Mouse (Mus musculus) thymus, postnatal 4 days (tissue): ENCODE results near the gene Prdm8.

Source experiments
- DNase-seq: peaks from one replicate; pipeline ENCODE4 v3.0.0; 2021

The Prdm8 gene

DNA sequence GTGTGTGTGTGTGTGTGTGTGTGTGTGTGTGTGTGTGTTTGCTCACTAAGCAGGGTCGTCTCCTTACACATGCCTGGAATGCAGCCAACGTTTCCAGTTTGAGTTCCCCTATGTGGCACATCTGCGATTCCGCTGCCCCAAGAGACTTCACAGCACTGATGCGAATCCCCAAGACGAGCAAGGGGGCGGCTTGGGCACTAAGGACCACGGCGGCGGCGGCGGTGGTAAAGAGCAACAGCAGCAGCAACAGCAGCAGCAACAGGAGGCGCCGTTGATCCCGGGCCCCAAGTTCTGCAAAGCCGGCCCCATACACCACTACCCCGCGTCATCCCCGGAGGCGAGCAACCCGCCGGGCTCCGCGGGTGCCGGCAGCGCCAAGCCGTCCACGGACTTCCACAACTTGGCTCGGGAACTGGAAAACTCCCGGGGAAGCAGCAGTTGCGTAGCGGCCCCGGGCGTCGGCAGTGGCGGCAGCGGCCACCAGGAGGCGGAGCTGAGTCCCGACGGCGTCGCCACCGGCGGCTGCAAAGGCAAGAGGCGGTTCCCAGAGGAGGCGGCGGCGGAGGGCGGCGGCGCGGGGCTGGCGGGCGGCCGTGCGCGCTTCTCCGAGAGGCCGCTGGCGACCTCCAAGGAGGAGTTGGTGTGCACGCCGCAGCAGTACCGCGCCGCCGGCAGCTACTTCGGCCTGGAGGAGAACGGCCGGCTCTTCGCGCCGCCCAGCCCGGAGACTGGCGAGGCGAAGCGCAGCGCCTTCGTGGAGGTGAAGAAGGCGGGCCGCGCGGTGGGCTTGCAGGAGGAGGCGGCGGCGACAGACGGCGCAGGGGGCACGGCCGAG lies 18.2 kb downstream of the Prdm8 start:
- DNase-seq = peak; percentile 89

DNA sequence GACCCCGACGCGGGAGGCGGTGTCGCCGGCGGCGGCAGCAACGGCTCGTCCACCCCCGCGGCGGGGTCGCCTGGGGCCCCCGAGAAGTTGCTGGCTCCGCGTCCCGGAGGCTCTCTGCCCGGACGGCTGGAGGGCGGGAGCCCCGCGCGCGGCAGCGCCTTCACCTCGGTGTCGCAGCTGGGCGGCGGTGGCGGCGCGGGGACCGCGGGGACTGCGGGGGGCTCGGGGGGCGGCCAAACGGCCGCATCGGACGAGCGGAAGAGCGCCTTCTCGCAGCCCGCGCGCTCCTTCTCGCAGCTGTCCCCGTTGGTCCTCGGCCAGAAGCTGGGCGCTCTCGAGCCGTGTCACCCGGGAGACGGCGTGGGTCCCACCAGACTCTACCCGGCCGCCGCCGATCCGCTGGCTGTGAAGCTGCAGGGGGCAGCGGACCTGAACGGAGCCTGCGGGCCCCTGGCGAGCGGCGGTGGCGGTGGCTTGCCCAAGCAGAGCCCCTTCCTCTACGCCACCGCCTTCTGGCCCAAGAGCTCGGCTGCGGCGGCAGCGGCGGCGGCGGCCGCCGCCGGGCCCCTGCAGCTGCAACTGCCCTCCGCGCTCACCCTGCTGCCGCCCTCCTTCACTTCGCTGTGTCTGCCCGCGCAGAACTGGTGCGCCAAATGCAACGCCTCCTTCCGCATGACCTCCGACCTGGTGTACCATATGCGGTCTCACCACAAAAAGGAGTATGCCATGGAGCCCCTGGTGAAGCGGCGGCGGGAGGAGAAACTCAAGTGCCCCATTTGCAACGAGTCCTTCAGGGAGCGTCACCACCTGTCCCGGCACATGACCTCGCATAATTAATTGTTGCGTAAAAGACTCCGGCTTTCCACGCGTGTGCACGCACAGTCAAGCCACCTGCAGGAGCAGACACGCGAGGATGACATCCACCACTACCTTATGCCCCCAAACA lies 19.1 kb downstream of the Prdm8 start:
- peak; percentile 42 for DNase-seq

DNA sequence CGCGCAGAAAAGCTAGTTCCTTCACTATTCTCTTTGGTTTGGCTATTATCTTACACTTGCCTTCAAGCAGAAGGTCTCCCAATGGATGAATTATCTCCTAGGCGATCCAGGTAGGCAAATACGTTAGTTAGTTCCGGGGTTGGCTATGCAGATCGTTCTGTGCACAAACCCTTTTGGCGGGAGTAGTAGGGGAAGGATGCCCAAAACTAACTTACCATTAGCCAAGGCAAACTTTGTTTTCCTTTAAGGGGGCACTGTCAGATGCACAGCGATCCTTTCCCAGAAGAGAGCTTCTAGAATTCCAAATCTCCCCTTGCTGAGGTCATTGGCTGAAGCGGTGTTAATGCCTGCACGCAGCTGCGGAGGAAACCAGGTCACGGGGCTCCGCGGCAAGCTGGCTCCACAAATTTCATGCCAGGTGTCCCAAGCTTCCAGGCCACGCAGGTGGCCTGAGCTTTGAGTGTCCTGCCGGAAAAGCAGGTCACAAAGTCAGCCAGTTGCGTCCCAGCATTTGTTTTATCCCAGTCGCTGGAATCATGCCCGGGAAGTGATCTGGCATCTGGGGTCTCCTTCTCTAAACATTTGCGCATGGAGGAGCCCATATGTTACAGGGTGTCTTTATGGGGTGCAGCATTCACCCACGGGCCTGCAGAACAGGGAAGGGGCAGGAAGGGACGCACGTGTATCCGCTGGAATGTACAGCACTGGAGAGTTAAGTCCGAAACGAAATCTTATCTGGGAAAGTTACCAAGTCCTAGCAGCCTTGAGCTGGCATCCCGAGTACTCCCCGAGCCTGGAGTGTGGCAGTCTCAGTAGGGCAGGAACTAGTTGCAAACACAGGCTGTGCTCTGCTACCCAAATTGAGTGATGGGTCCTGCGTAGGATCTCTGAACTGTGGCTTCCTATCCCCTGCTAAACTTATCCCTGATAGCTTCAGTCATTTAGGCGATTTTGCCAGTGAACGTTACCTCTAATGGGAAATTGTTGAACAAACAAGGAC lies 22.5 kb downstream of the Prdm8 start:
- DNase-seq = no peak

DNA sequence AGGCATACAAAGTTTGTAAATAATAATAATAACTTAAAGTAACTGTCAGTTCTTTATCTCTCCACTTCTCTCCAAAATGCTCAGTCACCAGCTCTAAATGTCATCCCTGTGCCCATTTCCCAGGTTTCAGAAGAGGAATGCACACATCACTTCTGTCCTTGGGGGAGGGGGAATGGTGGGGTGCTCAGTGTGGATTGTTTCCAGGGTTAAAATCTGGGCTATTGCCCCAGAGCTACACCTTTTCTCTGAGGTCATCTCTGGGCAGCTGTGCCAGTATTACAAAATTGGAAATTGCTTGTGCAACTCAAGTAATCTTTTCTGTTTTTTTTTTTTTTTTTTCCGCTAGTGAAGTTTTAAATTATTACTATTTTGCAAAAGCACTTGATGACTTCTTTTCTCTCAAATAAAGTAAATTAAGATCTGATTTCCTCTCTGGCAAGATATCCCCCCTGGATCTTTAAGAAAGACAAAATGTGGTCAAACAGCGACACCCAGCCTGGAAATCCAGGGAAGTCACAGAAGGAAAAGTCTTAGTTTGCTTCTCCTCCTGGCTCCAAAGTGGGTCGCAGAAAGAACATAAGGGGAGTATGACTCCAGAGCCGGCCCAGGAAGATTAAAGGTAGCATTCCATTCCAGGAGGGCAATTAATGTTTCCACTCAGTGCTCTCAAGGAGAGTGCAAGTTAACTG lies 25.4 kb downstream of the Prdm8 start:
- no peak for DNase-seq

DNA sequence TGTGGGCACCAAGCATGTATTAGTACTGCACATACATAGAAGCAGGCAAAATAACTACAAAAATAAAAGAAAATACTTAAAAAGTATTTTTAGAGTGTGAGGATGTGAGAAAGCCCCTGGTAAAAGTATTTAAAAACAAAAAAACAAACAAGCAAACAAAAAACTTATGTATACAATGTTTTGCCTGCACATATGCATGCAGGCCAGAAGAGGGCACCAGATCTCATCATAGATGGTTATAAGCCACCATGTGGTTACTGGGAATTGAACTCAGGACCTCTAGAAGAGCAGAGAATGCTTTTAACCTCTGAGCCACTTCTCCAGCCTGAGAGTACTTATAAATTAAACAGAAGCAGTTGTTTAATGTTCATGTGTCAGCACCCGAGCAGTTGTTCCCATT lies 28.0 kb downstream of the Prdm8 start:
- no peak for DNase-seq

DNA sequence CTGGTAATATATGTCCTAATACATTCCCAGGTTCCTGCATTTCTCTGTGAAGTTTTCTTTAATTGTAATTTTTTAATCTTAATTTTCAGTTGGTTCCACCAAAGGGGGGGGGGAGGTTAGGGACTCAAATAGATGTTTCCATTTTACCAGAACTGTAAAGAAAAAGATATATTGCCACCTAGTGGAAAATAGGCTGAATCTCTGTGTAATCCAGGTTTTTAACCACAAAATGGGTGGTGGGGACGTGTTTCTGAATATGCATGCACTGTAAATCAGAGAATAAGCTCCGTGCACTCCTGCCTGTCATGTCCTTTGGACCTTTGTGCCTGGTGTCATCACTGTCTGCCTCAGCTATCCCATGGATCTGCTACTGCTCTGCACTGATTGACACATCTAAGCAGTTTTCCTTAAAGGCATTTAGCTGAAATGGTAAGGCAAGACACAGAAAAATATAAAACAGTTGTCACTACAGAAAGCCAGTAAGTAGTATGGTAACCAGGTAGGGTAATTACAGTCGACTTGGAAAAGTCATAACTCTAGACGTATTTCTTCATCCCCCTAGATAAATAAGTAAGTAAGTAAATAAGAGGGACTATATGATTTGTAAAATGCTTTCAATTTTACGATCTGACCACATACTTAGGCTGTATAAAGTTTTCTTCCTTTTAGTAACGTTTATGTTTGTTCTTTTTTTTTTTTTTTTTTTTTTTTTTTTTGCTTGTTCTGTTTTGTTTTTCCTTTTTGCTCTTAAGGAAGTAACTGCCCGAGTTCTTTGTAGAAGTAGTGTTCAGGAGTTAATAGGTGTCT lies 31.6 kb downstream of the Prdm8 start:
- no peak for DNase-seq

DNA sequence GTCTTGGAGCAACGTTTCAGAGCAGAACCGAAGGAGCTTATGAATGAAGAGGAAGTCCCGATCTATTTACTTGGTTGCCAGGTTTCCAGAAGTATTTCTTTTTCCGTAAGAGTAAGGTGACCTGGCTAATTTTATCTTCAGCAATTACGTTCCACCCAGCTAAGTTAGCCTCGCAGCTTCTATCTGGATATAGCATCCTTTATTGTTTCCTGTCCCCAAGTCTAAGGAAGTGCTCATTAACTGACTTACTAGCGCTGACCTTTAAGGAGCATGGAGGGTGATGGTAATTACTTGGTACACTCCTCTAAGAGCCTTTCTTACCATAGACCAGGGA lies 32.2 kb downstream of the Prdm8 start:
- no peak for DNase-seq

DNA sequence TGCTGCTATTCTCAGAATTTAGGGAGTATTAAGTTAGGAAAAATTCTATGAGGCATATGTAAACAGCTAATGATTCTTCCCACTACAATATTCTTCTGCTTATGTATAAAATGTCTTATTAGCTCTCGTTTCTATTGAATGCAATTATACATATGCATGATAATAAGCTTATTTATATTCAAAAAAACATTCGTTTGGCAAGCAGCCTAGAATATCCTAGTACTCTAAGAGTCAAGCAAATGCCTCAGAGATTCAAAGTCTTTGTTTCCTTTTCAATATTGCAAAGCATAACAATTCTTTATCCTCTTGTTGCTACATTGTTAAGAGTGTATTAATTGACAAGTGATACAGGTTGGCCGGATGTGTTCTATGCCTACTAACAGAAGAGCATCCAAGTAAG lies 34.6 kb downstream of the Prdm8 start:
- no peak for DNase-seq

DNA sequence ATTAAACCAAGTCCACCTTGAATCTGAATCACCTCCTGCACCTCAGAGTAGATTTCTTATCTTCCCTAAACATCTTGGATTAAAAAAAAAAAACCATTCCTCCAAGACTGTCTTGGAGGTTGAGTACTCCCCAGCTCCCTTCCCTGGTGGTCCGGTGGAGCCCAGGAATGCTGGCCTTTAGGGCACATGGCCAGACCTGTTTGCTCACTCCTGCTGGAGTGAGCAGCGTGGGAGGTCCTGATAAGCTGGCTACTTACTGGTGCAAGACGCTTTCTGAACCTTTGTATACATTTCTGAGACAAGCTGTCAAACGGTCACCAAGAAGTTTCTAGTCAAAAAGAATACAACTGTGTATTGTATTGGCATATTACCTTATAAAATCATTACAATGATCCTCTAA lies 36.0 kb downstream of the Prdm8 start:
- DNase-seq = no peak

DNA sequence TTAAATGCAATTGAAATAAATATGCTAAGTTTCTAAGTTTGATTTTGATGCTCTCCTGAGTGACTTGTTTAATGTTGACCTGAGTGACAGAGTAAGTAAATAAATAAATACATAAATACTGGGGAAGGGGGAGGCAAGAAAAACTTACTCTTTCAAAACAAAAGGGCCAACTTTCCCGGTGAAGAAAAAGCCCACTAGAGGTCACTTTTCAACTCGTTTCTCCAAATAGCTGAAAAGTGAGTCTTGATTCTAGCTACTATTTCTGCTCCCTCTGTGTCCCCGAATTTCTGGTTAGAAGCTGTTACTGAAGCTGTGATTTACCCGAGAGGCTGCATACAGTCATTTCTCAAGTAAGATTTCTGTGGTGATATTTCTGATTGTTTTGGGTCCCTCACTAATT lies 45.5 kb downstream of the Prdm8 start:
- DNase-seq = no peak

DNA sequence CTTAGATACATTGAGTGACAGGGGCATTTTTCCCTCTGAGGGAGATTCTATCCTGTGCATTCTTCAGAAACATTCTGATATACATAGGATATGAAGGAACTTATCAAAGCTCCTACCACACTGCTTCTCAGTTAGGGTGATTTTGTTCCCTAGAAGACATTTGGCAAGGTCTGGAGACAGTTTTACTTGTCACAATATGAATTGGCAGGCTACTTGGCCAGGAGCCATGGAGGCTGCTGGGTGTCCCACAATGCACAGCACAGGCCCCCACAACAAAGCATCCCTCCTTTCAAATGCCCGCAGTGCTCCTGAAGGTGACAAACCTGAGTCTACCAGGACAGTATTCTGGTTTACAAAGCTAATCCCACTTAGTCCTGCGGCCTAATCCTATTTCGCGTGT lies 55.0 kb downstream of the Prdm8 start:
- no peak for DNase-seq

DNA sequence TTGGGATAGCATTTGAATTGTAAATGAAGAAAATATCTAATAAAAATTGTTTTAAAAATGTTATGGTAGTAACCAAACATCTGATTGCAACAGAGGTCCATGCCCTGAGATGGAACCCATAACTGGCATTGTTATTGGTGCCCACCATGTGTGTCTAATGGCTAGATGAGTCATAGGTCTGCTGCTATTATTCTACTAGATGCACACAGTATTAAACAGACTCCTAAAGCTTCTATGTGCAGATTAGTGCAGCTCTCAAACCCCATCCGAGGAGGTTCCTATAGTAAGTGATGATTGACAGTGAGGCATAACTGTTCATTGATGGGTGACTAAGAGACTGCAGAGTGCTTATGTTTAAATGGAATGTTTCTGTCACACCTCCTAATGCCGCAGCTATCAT lies 59.7 kb downstream of the Prdm8 start:
- DNase-seq = no peak

DNA sequence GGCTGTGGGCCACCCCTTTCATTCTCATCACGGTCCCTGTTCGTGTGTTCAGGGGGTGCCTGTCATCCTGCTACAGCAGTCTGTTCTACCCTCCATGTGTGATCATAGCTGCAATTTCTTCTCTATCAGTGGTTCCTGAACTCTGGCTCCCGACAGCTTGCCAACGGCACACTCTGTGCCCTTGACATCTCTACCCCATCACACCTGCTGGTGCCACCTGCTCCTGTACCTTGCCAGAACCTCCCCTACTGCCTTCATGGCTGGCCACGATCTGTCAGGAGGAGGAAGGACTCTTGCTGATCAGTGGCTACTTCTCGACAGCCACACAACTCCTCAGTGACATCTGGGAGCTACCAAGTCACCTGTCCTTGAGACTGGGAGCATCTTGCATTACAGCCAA lies 62.5 kb downstream of the Prdm8 start:
- DNase-seq = no peak

DNA sequence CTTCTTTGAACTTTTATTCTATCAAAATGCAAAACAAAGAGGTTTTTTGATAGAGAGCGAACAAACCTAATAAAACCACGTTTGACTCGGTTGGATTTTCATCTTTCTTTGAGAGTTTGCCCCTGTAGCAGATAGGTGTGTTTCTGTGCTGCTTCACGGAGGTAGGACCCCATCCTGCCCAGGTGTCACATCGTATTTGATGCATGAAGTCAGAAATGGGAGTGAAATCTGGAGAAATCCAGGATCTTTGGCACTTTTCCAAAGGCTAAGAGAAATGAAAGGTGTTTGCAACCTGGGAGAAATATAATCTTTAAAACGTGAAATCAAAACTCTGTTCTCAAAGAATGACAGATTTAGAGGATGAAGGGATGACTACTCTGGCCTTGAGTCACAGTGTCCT lies 71.5 kb downstream of the Prdm8 start:
- DNase-seq = no peak
